Mouse (Mus musculus): ENCODE data around the gene Rela.

- no peak for TF ChIP-seq CTCF (IDR thresholded peaks at IDR 0.05; ENCODE audit: control insufficient read depth, insufficient read depth, insufficient read length)
- no peak for TF ChIP-seq USF1 (IDR thresholded peaks at IDR 0.05; ENCODE audit: low read depth)
- no peak for TF ChIP-seq MAX (IDR thresholded peaks at IDR 0.05)
- TF ChIP-seq CEBPB (IDR thresholded peaks at IDR 0.05; ENCODE audit: low read depth): no peak
- no peak for TF ChIP-seq MYOD1 (IDR thresholded peaks at IDR 0.05; ENCODE audit: control insufficient read depth, insufficient read length, low read depth)
- TF ChIP-seq MYOG (IDR thresholded peaks at IDR 0.05; ENCODE audit: control insufficient read depth, extremely low read depth, insufficient read length): no peak
Observed at GRCm38 (mm10) chr19:5611973-5612372, 25.3 kb upstream of the Rela start.
